Mouse (Mus musculus): ENCODE data around the gene Mcts1. TPM values are rescaled to one million over a fixed set of nuclear protein-coding genes. Genes with fewer than 3 reads are reported as not detected.

Gene Mcts1
- polyA plus RNA-seq, 1 experiment from 2014 or later: 31.5 TPM

DNA sequence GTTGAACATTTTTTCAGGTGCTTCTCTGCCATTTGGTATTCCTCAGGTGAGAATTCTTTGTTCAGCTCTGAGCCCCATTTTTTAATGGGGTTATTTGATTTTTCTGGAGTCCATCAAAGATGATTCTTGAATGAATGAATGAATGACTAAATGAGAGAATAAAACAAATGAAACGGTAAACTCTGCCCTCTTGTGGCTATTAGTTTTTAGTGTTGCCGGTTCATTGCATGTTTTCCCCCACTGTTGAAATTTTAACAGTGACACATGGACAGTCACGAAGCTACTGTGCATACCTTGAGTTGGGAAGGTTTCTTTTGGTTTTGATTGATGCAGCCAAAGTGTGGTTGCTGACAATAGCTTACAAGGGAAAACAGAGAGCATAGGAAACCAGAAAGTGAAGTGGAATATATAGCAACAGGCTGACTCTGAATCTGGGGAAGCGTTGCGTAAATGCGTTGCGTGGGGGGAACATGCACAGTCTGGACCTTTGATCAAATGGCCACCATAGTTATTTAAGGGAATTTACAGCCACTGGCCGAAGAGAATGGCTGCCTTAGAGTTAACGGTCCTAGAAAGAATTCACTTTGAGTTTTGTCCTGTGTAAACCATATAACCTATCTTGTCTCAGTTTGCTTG, 50.1 kb downstream of the Mcts1 start:
- Histone ChIP-seq H3K4me3 (ENCODE audit: low read depth, low read length) (no peak overlapping the region), H3K4me1 (ENCODE audit: control insufficient read depth, low read depth, low read length) (no peaks in the 10 kb centered on the region), H3K4me2 (ENCODE audit: low read depth, low read length) (no peak overlapping the region), H3K9ac (ENCODE audit: low read depth, low read length) (no peak overlapping the region), H3K36me3 (ENCODE audit: control insufficient read depth, insufficient read depth) (no peaks in the 10 kb centered on the region), H3K9me3 (replicated peaks; ENCODE audit: control insufficient read depth, low read length) (no peaks in the 10 kb centered on the region), H3K27ac (ENCODE audit: low read length) (no peak overlapping the region), H3K27me3 (ENCODE audit: control insufficient read depth, insufficient read depth, low read depth, low read length) (no peaks in the 10 kb centered on the region)
- no peak for ATAC-seq (ENCODE audit: low read depth)
- WGBS (ENCODE audit: insufficient replicate concordance): 63% methylated on average over 9 of the region's 9 CpGs

DNA sequence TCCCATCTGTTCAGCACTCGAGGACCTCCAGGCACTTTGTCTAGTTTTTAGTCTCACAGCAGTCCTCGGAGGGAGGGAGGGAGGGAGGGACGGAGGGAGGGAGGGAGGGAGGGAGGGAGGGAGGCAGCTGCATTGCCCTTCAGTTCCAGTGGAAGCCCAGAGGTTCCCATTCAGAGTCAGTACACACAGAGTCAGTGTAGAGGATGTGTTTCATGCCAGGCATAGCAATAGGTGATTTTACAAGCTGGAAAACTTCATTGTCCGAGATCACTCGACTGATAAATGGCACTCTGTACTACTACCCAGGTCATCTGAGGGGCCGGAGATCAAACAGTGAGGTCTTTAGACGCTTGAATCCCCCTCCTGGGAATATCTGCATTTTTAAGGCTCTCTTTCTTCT, 50.8 kb downstream of the Mcts1 start:
- no peaks in the 10 kb centered on the region for H3K4me1 ChIP-seq (ENCODE audit: control insufficient read depth, low read depth, low read length)
- 42% methylated on average over 5 of the region's 7 CpGs for WGBS (ENCODE audit: insufficient replicate concordance)
- H3K27me3 ChIP-seq (ENCODE audit: control insufficient read depth, insufficient read depth, low read depth, low read length): no peaks in the 10 kb centered on the region
- H3K9me3 ChIP-seq (replicated peaks; ENCODE audit: control insufficient read depth, low read length): no peaks in the 10 kb centered on the region
- H3K36me3 ChIP-seq (ENCODE audit: control insufficient read depth, insufficient read depth): no peaks in the 10 kb centered on the region
- H3K27ac ChIP-seq (ENCODE audit: low read length): no peak overlapping the region
- no peak for ATAC-seq (ENCODE audit: low read depth)
- no peak overlapping the region for H3K4me3 ChIP-seq (ENCODE audit: low read depth, low read length)
- no peak overlapping the region for H3K4me2 ChIP-seq (ENCODE audit: low read depth, low read length)
- no peak overlapping the region for H3K9ac ChIP-seq (ENCODE audit: low read depth, low read length)

DNA sequence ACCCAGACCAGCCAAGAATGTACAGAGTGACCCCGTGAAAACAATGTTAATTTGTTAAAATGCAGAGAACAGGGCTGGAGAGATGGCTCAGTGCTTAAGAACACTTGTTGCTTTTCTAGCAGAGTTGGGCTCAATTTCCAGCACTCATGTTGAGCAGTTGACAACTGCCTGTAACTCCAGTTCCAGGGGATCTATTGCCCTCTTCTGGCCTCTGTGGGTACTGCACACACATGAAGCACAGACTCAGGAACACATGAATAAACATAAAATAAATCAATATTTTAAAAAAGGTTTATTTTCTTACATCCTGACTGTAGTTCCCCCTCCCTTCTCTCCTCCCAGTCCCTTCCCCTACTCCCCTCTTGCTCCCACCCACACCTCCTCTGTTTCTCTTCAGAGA, 52.8 kb downstream of the Mcts1 start:
- no peaks in the 10 kb centered on the region for H3K9me3 ChIP-seq (replicated peaks; ENCODE audit: control insufficient read depth, low read length)
- no peaks in the 10 kb centered on the region for H3K36me3 ChIP-seq (ENCODE audit: control insufficient read depth, insufficient read depth)
- WGBS (ENCODE audit: insufficient replicate concordance): 64% methylated on average over 1 of the region's 1 CpGs
- no peak for ATAC-seq (ENCODE audit: low read depth)
- H3K27ac ChIP-seq (ENCODE audit: low read length): no peak overlapping the region
- H3K27me3 ChIP-seq (ENCODE audit: control insufficient read depth, insufficient read depth, low read depth, low read length): no peaks in the 10 kb centered on the region
- no peak overlapping the region for H3K9ac ChIP-seq (ENCODE audit: low read depth, low read length)
- H3K4me3 ChIP-seq (ENCODE audit: low read depth, low read length): no peak overlapping the region
- no peak overlapping the region for H3K4me2 ChIP-seq (ENCODE audit: low read depth, low read length)
- H3K4me1 ChIP-seq (ENCODE audit: control insufficient read depth, low read depth, low read length): no peaks in the 10 kb centered on the region

DNA sequence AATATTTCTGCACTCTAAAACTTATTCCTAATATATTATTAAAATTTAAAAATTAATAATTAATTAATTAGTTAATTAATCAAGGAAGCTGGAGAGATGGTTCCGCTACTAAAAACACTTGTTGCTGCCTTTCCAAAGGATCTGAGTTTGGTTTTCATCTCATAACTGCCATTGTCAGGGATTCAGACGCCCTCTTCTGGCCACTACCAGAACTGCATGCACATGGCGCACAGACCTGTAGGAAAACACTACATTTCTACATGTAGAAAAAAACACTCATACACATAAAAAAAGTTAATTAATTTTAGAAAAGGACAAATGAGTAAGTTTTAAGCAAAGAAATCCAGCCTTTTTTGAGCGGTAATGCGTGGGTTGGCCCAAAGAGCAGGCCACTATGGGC, 54.3 kb downstream of the Mcts1 start:
- no peaks in the 10 kb centered on the region for H3K36me3 ChIP-seq (ENCODE audit: control insufficient read depth, insufficient read depth)
- H3K9ac ChIP-seq (ENCODE audit: low read depth, low read length): no peak overlapping the region
- H3K27ac ChIP-seq (ENCODE audit: low read length): no peak overlapping the region
- no peaks in the 10 kb centered on the region for H3K4me1 ChIP-seq (ENCODE audit: control insufficient read depth, low read depth, low read length)
- ATAC-seq (ENCODE audit: low read depth): no peak
- no peak overlapping the region for H3K4me3 ChIP-seq (ENCODE audit: low read depth, low read length)
- no peaks in the 10 kb centered on the region for H3K27me3 ChIP-seq (ENCODE audit: control insufficient read depth, insufficient read depth, low read depth, low read length)
- 71% methylated on average over 5 of the region's 5 CpGs for WGBS (ENCODE audit: insufficient replicate concordance)
- H3K4me2 ChIP-seq (ENCODE audit: low read depth, low read length): no peak overlapping the region
- H3K9me3 ChIP-seq (replicated peaks; ENCODE audit: control insufficient read depth, low read length): no peaks in the 10 kb centered on the region

DNA sequence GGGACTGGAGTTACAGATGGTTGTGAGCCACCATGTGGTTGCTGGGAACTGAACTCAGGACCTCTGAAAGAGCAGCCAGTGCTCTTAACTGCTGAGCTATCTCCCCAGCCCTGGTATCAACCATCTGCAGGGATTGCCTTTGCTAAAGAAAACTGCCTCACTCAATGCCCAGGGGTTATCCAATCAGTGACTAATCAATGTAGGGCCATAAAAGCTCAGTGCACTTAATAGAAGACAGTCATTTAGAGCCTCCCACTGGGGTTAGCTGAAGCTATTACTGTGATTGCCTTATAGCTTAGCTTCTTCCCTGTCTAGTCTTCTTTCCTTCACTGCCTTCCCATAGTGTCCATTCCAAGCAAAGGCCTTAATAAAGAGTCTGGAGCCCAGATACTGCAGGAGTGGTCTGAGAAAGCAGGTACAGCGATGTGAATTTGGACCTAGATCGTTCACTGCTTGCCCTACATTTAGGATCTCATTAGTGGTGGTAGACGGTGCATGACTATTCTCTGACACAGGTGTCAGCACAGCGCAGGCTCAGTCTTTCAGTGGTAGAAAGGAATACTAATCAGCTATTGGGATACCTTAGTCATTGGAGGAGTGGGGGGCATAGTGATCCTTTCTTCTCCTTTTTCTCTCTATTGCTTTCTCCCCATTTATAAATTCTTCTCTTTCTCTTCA, 56.0 kb downstream of the Mcts1 start:
- H3K9me3 ChIP-seq (replicated peaks; ENCODE audit: control insufficient read depth, low read length): no peaks in the 10 kb centered on the region
- H3K9ac ChIP-seq (ENCODE audit: low read depth, low read length): no peak overlapping the region
- no peak overlapping the region for H3K4me2 ChIP-seq (ENCODE audit: low read depth, low read length)
- H3K27ac ChIP-seq (ENCODE audit: low read length): no peak overlapping the region
- ATAC-seq (ENCODE audit: low read depth): no peak
- no peaks in the 10 kb centered on the region for H3K4me1 ChIP-seq (ENCODE audit: control insufficient read depth, low read depth, low read length)
- H3K36me3 ChIP-seq (ENCODE audit: control insufficient read depth, insufficient read depth): no peaks in the 10 kb centered on the region
- WGBS (ENCODE audit: insufficient replicate concordance): 58% methylated on average over 4 of the region's 4 CpGs
- no peaks in the 10 kb centered on the region for H3K27me3 ChIP-seq (ENCODE audit: control insufficient read depth, insufficient read depth, low read depth, low read length)
- no peak overlapping the region for H3K4me3 ChIP-seq (ENCODE audit: low read depth, low read length)

Other genes starting within 250 kb of the Mcts1 start
- gene Lamp2, start 144.1 kb upstream of the Mcts1 start, polyA plus RNA-seq (2015; fragmentation: Nextera tagmentation; extraction: Ambion mirVana): 87.1 and 95.1 TPM in 2 replicates
- 8.2 and 8.6 TPM in 2 replicates for gene Cul4b, start 24.4 kb upstream of the Mcts1 start, polyA plus RNA-seq (2015; fragmentation: Nextera tagmentation; extraction: Ambion mirVana)
- gene C1galt1c1, start 34.5 kb downstream of the Mcts1 start, polyA plus RNA-seq (2015; fragmentation: Nextera tagmentation; extraction: Ambion mirVana): 10.0 and 12.0 TPM in 2 replicates
- gene 6030498E09Rik, start 172.1 kb downstream of the Mcts1 start, polyA plus RNA-seq (2015; fragmentation: Nextera tagmentation; extraction: Ambion mirVana): not detected in 2 replicates

Measured in liver, embryonic 16.5 days (tissue).